Mouse (Mus musculus) lung, embryonic 14.5 days (tissue): ENCODE measurements around the gene Itgbl1. TPM values are rescaled to one million over a fixed set of nuclear protein-coding genes. Genes with fewer than 3 reads are reported as not detected.

Experiments
- ATAC-seq: fragments of 200-750 bp; cut with Nextera tagmentation; 2 replicates; pipeline ENCODE4 v1.8.0; 2017; ENCODE audit warnings: mild to moderate bottlenecking, moderate TSS enrichment, moderate library complexity; ENCODE audit not compliant: insufficient read depth
- DNase-seq: peaks from one replicate; pipeline ENCODE4 v3.0.0-alpha.2; 2015
- H3K27ac ChIP-seq: fragments of 300-500 bp; sonication (generic); 2 replicates; pipeline ENCODE4 v1.5.1; 2014; ENCODE audit warnings: low read depth, mild to moderate bottlenecking, moderate library complexity
- H3K27me3 ChIP-seq: fragments of 300-500 bp; sonication (generic); 2 replicates; pipeline ENCODE4 v1.6.1; 2014; ENCODE audit warnings: low read length, control low read depth; ENCODE audit not compliant: insufficient read depth
- H3K36me3 ChIP-seq: fragments of 300-500 bp; sonication (generic); 2 replicates; pipeline ENCODE4 v1.6.1; 2014; ENCODE audit warnings: control low read depth; ENCODE audit not compliant: insufficient read depth
- H3K4me1 ChIP-seq: fragments of 300-500 bp; sonication (generic); 2 replicates; pipeline ENCODE4 v1.6.1; 2014; ENCODE audit warnings: antibody characterized with exemption, control low read depth; ENCODE audit not compliant: insufficient read depth
- H3K4me2 ChIP-seq: fragments of 300-500 bp; sonication (generic); 2 replicates; pipeline ENCODE4 v1.6.1; 2014; ENCODE audit warnings: mild to moderate bottlenecking
- H3K4me3 ChIP-seq: fragments of 300-500 bp; sonication (generic); 2 replicates; pipeline ENCODE4 v1.5.1; 2014; ENCODE audit warnings: low read depth, low read length
- H3K9ac ChIP-seq: fragments of 300-500 bp; sonication (generic); 2 replicates; pipeline ENCODE4 v1.6.1; 2014
- H3K9me3 ChIP-seq: fragments of 300-500 bp; sonication (generic); 2 replicates; pipeline ENCODE4 v1.6.1; 2016; ENCODE audit warnings: low read depth, low read length, control low read depth
- CTCF ChIP-seq: IDR thresholded peaks from 2 replicates; pipeline ENCODE4 v1.5.1; 2016; ENCODE audit warnings: antibody characterized with exemption, low read depth
- WGBS: fragments of 180-500 bp; shearing (Covaris S2); extraction: QIAGEN DNeasy Blood & Tissue Kit; methylation state at CpG from one replicate; pipeline ENCODE4 v1.1.7; 2014; 5-methylcytosine and 5-hydroxymethylcytosine counted together
- polyA plus RNA-seq: library from polyadenylated mRNA; unstranded; fragments of >200 nt; fragmentation: Nextera tagmentation; extraction: Ambion mirVana; gene quantifications from 2 replicates; pipeline ENCODE4 v1.2.1, GENCODE M21; 2014

The Itgbl1 gene
- polyA plus RNA-seq, 1 experiment from 2014 or later: 0.11 TPM

DNA sequence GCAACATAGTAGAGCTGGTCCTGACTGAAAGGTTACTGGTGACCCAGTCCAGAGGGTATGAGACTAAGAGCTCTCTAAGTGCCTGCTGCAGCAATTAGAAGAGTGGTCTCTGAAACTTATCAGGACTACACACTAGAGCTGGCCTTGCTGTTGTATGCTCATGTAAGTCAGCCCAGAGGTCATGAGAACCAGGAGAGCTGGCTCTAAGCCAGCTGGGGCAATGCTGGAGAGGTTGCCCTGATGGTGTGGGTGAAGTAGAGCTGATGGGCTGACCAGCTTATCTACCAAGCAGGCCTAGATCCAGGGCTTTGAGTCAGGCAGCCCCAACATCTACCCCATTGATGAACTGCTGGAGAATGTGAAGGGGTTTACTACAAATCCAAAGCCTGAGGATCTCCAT is 142.0 kb downstream of the Itgbl1 start:
- H3K4me3 ChIP-seq: no peak overlapping the region

DNA sequence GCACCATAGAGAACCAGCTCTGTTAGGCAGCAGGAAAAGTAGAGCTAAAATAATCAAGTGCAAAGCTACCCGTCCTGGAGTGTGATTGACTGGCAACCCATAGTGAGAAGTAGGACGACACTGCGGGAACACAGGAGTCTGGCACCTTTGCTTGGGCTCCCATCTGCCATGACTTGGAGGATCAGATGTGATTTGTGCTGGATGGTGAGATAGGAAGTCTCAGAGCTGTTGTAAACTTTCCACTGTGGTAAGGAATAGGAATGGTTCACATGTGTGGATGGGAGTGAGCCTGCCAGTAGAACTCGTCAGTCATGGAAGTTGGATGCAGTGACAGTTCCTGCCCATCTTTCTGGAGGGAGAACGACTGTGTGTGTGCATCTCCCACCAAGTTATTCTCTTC is 177.9 kb downstream of the Itgbl1 start:
- Histone ChIP-seq H3K4me1 (no peaks in the 10 kb centered on the region), H3K9ac (no peak overlapping the region), H3K36me3 (no peaks in the 10 kb centered on the region), H3K27me3 (no peaks in the 10 kb centered on the region), H3K4me3 (no peak overlapping the region), H3K4me2 (no peak overlapping the region), H3K9me3 (no peaks in the 10 kb centered on the region), H3K27ac (no peak overlapping the region)
- TF ChIP-seq CTCF: no peak
- DNase-seq (no peak), ATAC-seq (no peak)
- 69% methylated on average over 5 of the region's 5 CpGs for WGBS

More for the DNA sequence above, 142.0 kb downstream of the Itgbl1 start:
- DNase-seq: no peak
- Histone ChIP-seq H3K36me3 (no peaks in the 10 kb centered on the region), H3K9me3 (no peaks in the 10 kb centered on the region), H3K9ac (no peak overlapping the region), H3K27me3 (no peaks in the 10 kb centered on the region), H3K27ac (no peak overlapping the region), H3K4me2 (no peak overlapping the region), H3K4me1 (no peaks in the 10 kb centered on the region)
- no peak for TF ChIP-seq CTCF
- no peak for ATAC-seq

DNA sequence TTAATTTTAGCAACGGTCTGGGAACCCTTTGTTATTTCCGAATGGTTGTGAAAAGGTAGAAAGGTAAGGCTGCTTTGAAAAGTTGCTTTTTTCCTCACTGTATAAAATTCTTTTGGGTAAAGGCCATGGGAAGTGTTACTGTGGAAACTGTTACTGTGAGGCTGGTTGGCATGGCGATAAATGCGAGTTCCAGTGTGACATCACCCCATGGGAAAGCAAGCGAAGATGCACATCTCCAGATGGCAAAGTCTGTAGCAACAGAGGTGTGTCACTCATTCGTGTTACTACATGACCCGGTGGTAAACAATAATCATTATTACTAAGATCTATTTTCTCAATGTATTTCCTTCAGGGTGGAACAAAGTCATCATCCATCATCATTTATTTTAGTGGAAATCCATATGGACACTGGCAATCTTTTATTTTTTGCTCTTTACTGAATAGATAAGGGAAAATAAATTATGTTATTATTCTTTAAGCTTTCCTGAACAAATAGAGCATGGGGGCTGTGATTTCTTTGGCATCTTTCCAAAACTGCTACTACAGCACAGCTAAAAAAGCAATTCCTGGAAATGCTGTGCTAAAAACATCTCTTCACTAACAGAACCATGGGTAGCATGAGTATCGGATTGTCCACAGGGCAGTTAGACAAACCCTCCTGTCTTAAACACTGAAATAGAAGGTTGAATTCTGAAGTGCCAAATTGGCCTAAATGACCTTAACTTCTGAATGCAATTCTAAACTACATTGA is 184.1 kb downstream of the Itgbl1 start:
- no peak overlapping the region for H3K9ac ChIP-seq
- DNase-seq (no peak), ATAC-seq (no peak; the same call in 1 of the 2 replicates)
- H3K36me3 ChIP-seq: no peaks in the 10 kb centered on the region
- no peak overlapping the region for H3K27ac ChIP-seq
- H3K4me1 ChIP-seq: no peaks in the 10 kb centered on the region
- 62% methylated on average over 8 of the region's 8 CpGs for WGBS
- H3K9me3 ChIP-seq: no peaks in the 10 kb centered on the region
- no peak overlapping the region for H3K4me3 ChIP-seq
- TF ChIP-seq CTCF: no peak
- H3K4me2 ChIP-seq: no peak overlapping the region
- H3K27me3 ChIP-seq: no peaks in the 10 kb centered on the region

DNA sequence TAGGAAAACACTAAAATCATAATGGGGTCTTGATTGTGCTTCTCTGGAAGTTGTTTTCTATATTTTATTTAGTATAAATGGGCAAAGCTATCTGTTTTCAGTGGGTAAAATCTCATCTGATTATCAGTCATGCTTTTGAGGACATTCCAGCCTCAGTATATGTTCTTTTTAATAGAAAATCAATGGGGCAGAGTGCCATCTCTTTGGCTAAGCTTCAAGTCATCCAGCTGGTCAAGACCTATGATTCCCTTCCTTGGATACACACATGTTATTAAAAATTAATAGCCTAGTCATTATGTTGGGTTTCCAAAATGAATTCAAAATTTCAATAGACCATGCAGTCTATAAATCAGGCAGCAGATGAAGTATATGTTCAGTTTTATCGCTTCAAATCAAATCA is 204.8 kb downstream of the Itgbl1 start:
- Histone ChIP-seq H3K27me3 (no peaks in the 10 kb centered on the region), H3K4me3 (no peak overlapping the region), H3K4me1 (no peaks in the 10 kb centered on the region), H3K27ac (no peak overlapping the region), H3K9me3 (no peaks in the 10 kb centered on the region), H3K4me2 (no peak overlapping the region), H3K36me3 (no peaks in the 10 kb centered on the region), H3K9ac (no peak overlapping the region)
- no peak for DNase-seq
- TF ChIP-seq CTCF: no peak
- no peak for ATAC-seq
- WGBS: 82% methylated on average over 1 of the region's 1 CpGs

DNA sequence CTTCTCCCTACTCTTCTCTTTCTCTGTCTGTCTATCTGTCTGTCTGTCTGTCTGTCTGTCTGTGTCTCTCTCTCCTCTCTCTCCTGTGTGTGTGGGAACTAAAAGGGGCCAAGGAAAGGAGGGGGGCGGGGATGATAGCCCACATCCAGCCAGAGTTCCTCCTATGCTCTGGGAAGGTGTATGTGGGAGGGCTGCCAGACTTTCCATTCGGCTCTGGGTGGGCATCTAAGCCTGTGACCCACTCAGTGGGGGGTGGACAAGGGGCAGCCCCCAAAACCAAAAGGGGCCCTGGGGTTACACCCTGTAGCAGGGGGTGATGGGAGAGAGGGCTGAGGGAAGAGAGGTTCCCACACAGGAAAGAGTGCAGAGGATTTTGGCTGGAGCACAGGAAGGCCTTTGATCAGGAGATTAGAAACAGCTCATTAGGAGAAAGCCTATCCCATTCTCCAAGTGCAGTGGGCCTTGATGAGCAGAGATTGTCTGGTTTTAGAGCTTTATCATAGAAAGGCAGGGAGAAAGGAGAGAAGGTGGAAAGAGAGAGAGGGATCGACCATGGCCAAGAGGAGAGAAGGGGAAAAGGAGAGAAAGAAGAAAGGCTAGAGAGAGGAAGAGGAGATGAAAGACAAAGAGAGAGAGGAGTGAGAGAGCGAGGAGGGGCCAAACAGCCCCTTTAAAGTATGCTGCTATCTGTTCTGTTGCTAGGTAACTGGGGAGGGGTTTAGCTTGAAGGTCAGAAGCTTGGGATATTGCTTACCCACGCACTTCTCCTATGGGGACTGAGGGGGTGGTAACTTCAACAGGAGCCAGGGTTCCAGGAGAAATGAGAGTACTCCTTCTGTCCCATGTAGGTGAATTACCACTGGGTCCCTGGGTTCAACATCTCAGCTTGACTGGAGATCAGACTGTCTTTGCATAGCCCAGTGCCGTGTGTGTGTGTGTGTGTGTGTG is 206.3 kb downstream of the Itgbl1 start:
- Histone ChIP-seq H3K36me3 (no peaks in the 10 kb centered on the region), H3K4me3 (no peak overlapping the region), H3K9ac (no peak overlapping the region), H3K4me1 (no peaks in the 10 kb centered on the region), H3K4me2 (no peak overlapping the region), H3K27ac (no peak overlapping the region), H3K9me3 (no peaks in the 10 kb centered on the region), H3K27me3 (no peaks in the 10 kb centered on the region)
- TF ChIP-seq CTCF: no peak
- DNase-seq: no peak
- WGBS: 47% methylated on average over 6 of the region's 6 CpGs
- peak; percentile 35; the same call in 1 of the 2 replicates for ATAC-seq

DNA sequence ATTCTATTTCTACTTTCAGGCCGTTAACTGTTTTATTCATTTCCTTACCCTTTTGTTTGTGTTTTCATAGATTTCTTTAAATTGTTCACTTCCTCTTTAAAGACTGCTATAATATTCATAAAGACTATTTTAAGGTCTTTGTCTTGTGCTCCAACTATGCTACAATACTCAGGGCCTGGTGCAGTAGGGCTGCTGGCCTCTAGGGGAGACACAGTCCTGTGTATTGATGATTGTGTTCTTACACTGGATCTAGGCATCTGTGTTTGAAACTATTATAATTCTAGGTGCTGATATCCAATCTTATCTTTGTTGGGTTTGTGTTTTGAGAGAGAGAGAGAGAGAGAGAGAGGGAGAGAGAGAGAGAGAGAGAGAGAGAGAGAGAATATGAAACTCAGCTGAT is 268.1 kb downstream of the Itgbl1 start:
- H3K4me3 ChIP-seq: no peak overlapping the region
- H3K9ac ChIP-seq: no peak overlapping the region
- no peaks in the 10 kb centered on the region for H3K27me3 ChIP-seq
- TF ChIP-seq CTCF: peak; percentile 26; the same call in 1 of the 2 replicates
- no peaks in the 10 kb centered on the region for H3K36me3 ChIP-seq
- H3K4me1 ChIP-seq: no peaks in the 10 kb centered on the region
- no peak overlapping the region for H3K27ac ChIP-seq
- ATAC-seq (no peak), DNase-seq (no peak)
- WGBS: 74% methylated on average over 1 of the region's 1 CpGs
- H3K4me2 ChIP-seq: no peak overlapping the region
- H3K9me3 ChIP-seq: no peaks in the 10 kb centered on the region

DNA sequence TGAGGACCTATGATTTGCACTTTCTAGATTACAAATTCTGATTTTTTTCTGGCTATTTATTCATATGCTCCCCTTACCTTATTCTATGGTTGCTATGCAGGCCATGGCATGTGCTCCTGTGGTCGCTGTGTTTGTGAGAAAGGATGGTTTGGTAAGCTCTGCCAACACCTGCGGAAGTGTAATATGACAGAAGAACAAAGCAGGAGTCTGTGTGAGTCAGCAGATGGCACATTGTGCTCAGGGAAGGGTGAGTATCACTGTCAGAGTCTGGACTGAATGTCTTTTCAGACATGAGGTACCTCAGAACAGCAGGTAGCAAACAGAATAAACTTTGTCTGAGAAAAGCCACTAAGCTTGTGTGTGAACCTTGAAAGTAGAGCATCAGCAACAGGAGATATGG is 306.8 kb downstream of the Itgbl1 start:
- no peak for TF ChIP-seq CTCF
- ATAC-seq: no peak
- WGBS: 56% methylated on average over 2 of the region's 2 CpGs

More for the DNA sequence above, 306.8 kb downstream of the Itgbl1 start:
- Histone ChIP-seq H3K4me3 (no peak overlapping the region), H3K27ac (no peak overlapping the region), H3K36me3 (no peaks in the 10 kb centered on the region), H3K27me3 (no peaks in the 10 kb centered on the region), H3K9ac (no peak overlapping the region), H3K4me2 (no peak overlapping the region), H3K4me1 (no peaks in the 10 kb centered on the region), H3K9me3 (no peaks in the 10 kb centered on the region)
- no peak for DNase-seq
